In genomic region chr3:132884459-132884858, GRCm38 (mm10) we compare ENCODE assay signal across 21 mouse cellular contexts.
DNase-seq lines count a peak whose midpoint lies in the region; ATAC-seq lines count a peak whose summit lies in the region.
"Had no signal": no experiment of that assay in that cellular context is flagged by ENCODE, and none has a peak within 500 bp of the region (broad histone marks: within the 10 kb centered on the region; RNA-seq: fewer than 3 reads in every experiment).

No protein-coding gene starts in this region.

- ATAC-seq in kidney, embryonic 16.5 days (ENCODE audit: low FRiP score, low TSS enrichment) = peak; percentile 75
- ATAC-seq: CD4-positive, CD25-positive, alpha-beta regulatory T cell, adult 4 months; forebrain, embryonic 15.5 days had no signal

- 56% methylated on average over 10 of the region's 10 CpGs for WGBS in kidney, embryonic 16.5 days

- H3K27me3 ChIP-seq in kidney, embryonic 16.5 days (ENCODE audit: insufficient read depth, low read length) = no peaks in the 10 kb centered on the region
- H3K27me3 ChIP-seq: embryonic facial prominence, embryonic 12.5 days; forebrain, embryonic 15.5 days; heart, embryonic 15.5 days; hindbrain, embryonic 13.5 days had no signal

- no peak overlapping the region for H3K9ac ChIP-seq in kidney, embryonic 16.5 days (replicated peaks; ENCODE audit: low read length)
- H3K9ac ChIP-seq: embryonic facial prominence, embryonic 12.5 days; forebrain, embryonic 15.5 days; heart, embryonic 15.5 days; hindbrain, embryonic 13.5 days had no signal

- no peaks in the 10 kb centered on the region for H3K36me3 ChIP-seq in kidney, embryonic 16.5 days (ENCODE audit: insufficient read depth, low read length)
- H3K36me3 ChIP-seq: embryonic facial prominence, embryonic 12.5 days; forebrain, embryonic 15.5 days; G1E; heart, embryonic 15.5 days; hindbrain, embryonic 13.5 days had no signal

- no peaks in the 10 kb centered on the region for H3K9me3 ChIP-seq in kidney, embryonic 16.5 days (ENCODE audit: low read length)
- H3K9me3 ChIP-seq: embryonic facial prominence, embryonic 12.5 days; forebrain, embryonic 15.5 days; G1E; heart, embryonic 15.5 days; hindbrain, embryonic 13.5 days had no signal

- peak; percentile 36 for DNase-seq in kidney, adult 18-20 months
- DNase-seq in kidney, adult 8-10 months = peak; percentile 59 to 78
- peak; percentile 56 to 79 for DNase-seq in kidney, postnatal 25 days
- no peak for DNase-seq in urinary bladder, postnatal 4 days (ENCODE audit: low spot score in 2 of 2)
- DNase-seq in embryo, embryonic 11 days = no peak
- DNase-seq in B cell, adult 2 months = no peak
- DNase-seq: adrenal gland, adult 8-10 months; adrenal gland, postnatal 36 days; cerebellum, adult 2 months; cerebellum, postnatal 10 days; gastrocnemius, postnatal 10 days; heart, adult 18-20 months; heart, postnatal 14 days had no signal

- no peak overlapping the region for H3K4me3 ChIP-seq in kidney, embryonic 16.5 days (ENCODE audit: low read length)
- H3K4me3 ChIP-seq: embryonic facial prominence, embryonic 12.5 days; forebrain, embryonic 15.5 days; heart, embryonic 15.5 days; hindbrain, embryonic 13.5 days had no signal

- H3K27ac ChIP-seq in kidney, embryonic 16.5 days (ENCODE audit: low read length) = peak overlapping the region; percentile 71
- H3K27ac ChIP-seq: embryonic facial prominence, embryonic 12.5 days; forebrain, embryonic 15.5 days; heart, embryonic 15.5 days; hindbrain, embryonic 13.5 days had no signal

- no peak overlapping the region for H3K4me2 ChIP-seq in kidney, embryonic 16.5 days (replicated peaks; ENCODE audit: low read depth, low read length)
- H3K4me2 ChIP-seq: embryonic facial prominence, embryonic 12.5 days; forebrain, embryonic 15.5 days; heart, embryonic 11.5 days; heart, embryonic 15.5 days; hindbrain, embryonic 13.5 days had no signal

- H3K4me1 ChIP-seq in kidney, embryonic 16.5 days (ENCODE audit: insufficient read depth, low read length) = peaks cover 9% of the 10 kb centered on the region; the same call in 1 of the 2 replicates
- H3K4me1 ChIP-seq: embryonic facial prominence, embryonic 12.5 days; heart, embryonic 15.5 days had no signal

Comparison
In these comparisons a context has a peak if more than half of its experiments do, and no peak if none do; other contexts are left out.
1. DNase-seq: peak in kidney, adult 18-20 months (single experiment), kidney, adult 8-10 months (2 of 2) and kidney, postnatal 25 days (2 of 2); none in urinary bladder, postnatal 4 days (0 of 2), embryo, embryonic 11 days (single experiment) and B cell, adult 2 months (0 of 2).